Mouse (Mus musculus) embryonic fibroblast, embryonic 13.5 days (primary cell): ENCODE measurements around the gene Lcmt1. TPM values are rescaled to one million over a fixed set of nuclear protein-coding genes. Genes with fewer than 3 reads are reported as not detected.

Experiments used
- H3K27ac ChIP-seq: 2 replicates; pipeline ENCODE4 v1.5.1; 2012; ENCODE audit warnings: low read length, control low read depth, inconsistent platforms; ENCODE audit not compliant: insufficient read depth
- H3K4me1 ChIP-seq: 2 replicates; pipeline ENCODE4 v1.6.1; 2011; ENCODE audit warnings: low read length; ENCODE audit not compliant: control insufficient read depth, insufficient read depth
- H3K4me3 ChIP-seq: 2 replicates; pipeline ENCODE4 v1.5.1; 2011; ENCODE audit warnings: mild to moderate bottlenecking, control low read depth, low read length; ENCODE audit not compliant: insufficient read depth
- CTCF ChIP-seq: IDR thresholded peaks from 2 replicates; pipeline ENCODE4 v1.5.1; 2011; ENCODE audit warnings: mild to moderate bottlenecking, control low read depth, low read length, moderate library complexity, borderline replicate concordance; ENCODE audit not compliant: insufficient read depth
- POLR2A ChIP-seq: IDR thresholded peaks from 2 replicates; pipeline ENCODE4 v1.6.1; 2011; ENCODE audit warnings: low read depth, mild to moderate bottlenecking, control low read depth, low read length, moderate library complexity
- polyA plus RNA-seq: library from polyadenylated mRNA; stranded (reverse); fragments of >200 nt; gene quantifications from 2 replicates; pipeline ENCODE4 v1.2.4, GENCODE M21; 2011; ENCODE audit warnings: low read depth; ENCODE audit not compliant: missing spikeins, insufficient read length

Gene Lcmt1
- polyA plus RNA-seq, 1 experiment: 32.0 TPM

DNA sequence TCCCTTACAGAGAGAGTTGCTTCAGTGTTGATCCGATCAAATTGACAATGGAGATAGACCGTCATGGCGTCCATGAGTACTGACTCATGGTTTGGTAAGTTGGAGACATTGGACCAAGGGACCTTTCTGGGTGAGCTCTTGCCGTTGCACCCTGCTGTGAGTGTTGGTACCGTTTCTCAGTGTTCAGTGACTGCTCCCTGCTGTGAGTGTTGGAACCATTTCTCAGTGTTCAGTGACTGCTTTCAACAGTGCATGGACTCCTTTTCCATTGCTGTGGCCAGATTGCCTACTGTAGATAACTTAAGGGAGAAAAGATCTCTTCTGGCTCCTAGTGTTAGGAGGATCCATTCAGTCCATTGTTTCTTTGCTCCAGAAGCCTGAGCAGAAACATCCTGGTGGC, 27.3 kb downstream of the Lcmt1 start:
- TF ChIP-seq POLR2A: no peak
- TF ChIP-seq CTCF: no peak
- Histone ChIP-seq H3K27ac (no peak overlapping the region), H3K4me1 (no peaks in the 10 kb centered on the region), H3K4me3 (no peak overlapping the region)

DNA sequence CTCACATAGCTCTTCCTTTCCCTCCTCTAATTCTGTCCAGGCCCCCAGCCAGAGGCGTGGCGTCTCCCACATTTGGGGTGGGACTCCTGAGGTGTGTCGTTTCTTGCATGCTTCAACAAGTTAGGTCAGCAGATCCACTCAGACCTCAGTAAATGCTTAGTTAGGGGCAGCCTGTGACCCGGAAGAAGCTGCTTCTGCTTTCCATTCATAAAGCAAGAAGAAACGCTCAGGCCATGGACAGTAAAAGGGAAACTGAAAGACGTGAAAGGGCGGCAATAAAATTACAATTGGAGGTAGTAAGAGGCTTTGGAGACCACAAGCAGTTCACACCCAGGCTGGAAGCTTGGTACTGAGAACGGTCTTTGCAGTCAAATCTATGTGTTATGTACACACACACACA, 27.8 kb downstream of the Lcmt1 start:
- Histone ChIP-seq H3K4me1 (no peaks in the 10 kb centered on the region), H3K27ac (no peak overlapping the region)
- TF ChIP-seq POLR2A: no peak
- TF ChIP-seq CTCF: no peak

DNA sequence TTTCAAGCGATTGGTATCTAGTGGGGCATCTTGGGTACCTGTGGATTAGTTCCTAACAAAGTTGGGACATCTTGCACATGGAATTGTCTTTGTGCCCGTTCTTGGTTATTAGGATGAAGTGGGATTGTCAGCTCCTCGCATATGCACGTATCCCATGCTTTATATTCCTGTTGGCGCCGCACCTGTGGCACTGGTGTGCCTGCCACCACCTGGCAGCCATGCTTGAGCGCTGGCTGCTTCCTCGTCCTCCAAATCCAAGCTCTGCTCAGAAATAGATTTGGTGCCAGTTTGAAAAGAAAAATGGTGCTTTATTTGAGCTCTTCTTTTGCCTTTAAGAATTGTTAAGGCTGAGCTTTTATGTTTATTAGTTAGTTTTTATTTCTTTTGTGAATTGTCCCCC, 28.3 kb downstream of the Lcmt1 start:
- H3K4me3 ChIP-seq: no peak overlapping the region
- TF ChIP-seq CTCF: no peak
- TF ChIP-seq POLR2A: no peak
- no peaks in the 10 kb centered on the region for H3K4me1 ChIP-seq
- no peak overlapping the region for H3K27ac ChIP-seq

More for the DNA sequence above, 27.8 kb downstream of the Lcmt1 start:
- no peak overlapping the region for H3K4me3 ChIP-seq

DNA sequence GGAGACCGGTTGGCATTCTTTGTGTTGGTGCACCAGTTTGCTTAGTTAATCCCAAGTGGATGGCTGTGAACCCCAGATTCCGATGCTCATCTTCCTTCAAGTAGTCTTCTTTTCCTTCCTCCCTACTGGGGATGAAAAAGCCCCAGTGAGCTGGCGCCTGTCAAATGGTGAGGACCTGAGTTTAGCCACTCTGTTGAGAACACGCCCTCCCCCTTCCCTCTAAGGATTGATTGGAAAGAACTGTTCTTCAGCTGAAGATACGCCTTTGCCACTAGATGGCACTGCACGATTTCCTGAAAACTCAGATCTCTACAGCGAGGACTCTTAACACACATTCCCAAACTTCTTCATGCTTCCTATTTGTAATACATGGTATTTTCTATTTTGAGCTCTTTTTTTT, 29.2 kb downstream of the Lcmt1 start:
- TF ChIP-seq POLR2A: no peak
- 0 out of 2 replicates have a peak, but pooled peaks have one; percentile 15 for TF ChIP-seq CTCF
- Histone ChIP-seq H3K27ac (no peak overlapping the region), H3K4me3 (no peak overlapping the region), H3K4me1 (no peaks in the 10 kb centered on the region)

DNA sequence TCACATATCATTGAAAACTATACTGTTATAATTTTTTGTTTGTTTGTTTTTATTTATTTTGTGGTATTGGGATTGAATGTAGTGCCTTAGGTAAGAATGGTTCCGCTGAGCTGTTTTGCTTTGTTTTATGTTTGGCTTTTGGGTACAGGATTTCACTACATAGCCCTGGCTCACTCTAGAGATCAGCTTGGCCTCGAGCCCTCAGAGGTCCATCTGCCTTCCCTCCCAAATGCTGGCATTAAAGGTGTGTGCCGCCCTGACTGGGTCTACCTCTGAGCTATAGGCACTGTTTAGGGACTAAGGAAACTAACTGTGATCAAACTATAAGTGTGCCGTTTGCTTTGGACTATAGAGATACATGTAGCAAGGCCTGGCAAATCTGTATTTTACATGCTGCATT, 29.7 kb downstream of the Lcmt1 start:
- Histone ChIP-seq H3K27ac (no peak overlapping the region), H3K4me3 (no peak overlapping the region), H3K4me1 (no peaks in the 10 kb centered on the region)
- TF ChIP-seq POLR2A (no peak), CTCF (no peak)

DNA sequence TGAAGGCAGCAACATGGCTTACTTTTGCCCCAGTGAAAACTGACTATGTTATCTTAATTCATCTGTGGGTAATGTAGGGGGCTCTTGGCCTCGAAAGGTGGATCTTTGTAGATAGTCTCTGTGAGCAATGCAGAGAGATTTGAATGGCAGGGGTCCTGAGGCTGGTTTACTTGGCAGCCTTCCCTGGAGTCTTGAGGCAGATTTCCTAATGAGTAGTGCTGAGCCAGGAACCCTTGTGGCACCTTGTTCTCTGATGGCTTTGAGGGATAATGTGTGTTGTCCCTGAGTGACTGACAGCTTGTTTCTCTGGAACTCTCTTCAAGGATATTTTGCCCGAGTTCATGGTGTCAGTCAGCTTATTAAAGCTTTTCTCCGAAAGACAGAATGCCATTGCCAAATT, 31.5 kb downstream of the Lcmt1 start:
- no peak for TF ChIP-seq POLR2A
- TF ChIP-seq CTCF: no peak

DNA sequence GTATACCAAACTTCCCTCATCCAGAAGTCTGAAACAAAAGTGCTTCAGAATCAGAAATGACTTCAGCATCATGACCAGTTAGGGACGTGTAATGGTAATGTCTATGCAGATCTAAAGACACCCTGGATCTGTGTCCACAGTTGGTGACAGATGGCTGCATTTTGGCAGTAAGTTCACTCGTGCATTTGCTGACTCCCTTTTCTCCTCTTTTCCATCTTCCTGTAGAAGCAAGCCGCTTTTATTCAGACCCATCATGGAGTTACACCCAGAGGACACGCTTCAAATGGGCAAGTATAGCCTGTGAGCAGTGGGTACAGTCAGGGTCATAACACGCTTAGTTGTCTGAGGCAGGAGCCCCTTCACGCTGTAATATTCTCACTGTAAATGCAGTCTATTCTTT, 34.6 kb downstream of the Lcmt1 start:
- no peak overlapping the region for H3K27ac ChIP-seq
- TF ChIP-seq POLR2A (no peak), CTCF (no peak)
- no peak overlapping the region for H3K4me3 ChIP-seq
- peaks cover 13% of the 10 kb centered on the region for H3K4me1 ChIP-seq

More for the DNA sequence above, 31.5 kb downstream of the Lcmt1 start:
- H3K4me1 ChIP-seq: peaks cover 10% of the 10 kb centered on the region
- no peak overlapping the region for H3K4me3 ChIP-seq
- H3K27ac ChIP-seq: no peak overlapping the region

DNA sequence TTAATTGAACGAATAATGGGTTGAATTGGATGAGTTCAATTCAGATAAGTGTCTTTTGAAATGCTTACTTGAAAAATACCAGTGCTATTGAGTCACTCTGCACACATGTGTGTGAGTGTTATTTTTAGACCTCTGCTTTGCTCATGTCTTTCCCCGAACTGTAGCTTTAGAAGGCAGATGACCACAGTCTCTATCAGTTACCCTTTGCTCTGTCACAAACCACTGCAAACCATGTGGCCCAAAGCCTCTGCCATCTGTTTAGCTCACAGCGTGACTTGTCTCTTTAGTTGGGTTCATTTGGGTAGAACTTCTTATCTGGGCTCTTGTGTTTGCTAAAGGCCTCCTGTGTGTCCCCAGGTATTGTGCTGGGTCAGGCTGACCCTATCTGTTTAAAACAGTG, 36.0 kb downstream of the Lcmt1 start:
- TF ChIP-seq POLR2A (no peak), CTCF (no peak)
- Histone ChIP-seq H3K4me3 (no peak overlapping the region), H3K27ac (peak overlapping the region; percentile 78; the same call in 1 of the 2 replicates), H3K4me1 (peaks cover 13% of the 10 kb centered on the region)

DNA sequence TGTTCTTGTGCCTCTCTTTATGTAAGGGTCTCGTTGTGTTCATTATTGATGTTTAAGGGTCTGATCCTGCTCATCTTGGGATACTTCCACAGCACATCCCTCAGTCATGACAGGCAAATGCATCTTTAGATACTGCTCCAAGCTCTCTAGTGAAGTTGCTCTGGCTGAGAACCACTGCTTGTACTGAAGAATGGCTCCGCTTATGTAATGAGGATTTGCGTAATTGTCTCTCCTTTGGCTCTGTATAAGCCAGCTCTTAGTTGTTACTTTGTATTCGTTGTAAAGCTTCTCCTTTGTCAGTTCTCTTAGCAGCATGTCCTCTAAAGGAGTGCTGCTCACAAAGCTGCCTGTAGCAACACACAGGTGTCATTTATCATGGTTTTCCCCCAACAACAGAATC, 37.4 kb downstream of the Lcmt1 start:
- H3K27ac ChIP-seq: no peak overlapping the region
- H3K4me1 ChIP-seq: peaks cover 18% of the 10 kb centered on the region
- TF ChIP-seq POLR2A (no peak), CTCF (no peak)
- no peak overlapping the region for H3K4me3 ChIP-seq

DNA sequence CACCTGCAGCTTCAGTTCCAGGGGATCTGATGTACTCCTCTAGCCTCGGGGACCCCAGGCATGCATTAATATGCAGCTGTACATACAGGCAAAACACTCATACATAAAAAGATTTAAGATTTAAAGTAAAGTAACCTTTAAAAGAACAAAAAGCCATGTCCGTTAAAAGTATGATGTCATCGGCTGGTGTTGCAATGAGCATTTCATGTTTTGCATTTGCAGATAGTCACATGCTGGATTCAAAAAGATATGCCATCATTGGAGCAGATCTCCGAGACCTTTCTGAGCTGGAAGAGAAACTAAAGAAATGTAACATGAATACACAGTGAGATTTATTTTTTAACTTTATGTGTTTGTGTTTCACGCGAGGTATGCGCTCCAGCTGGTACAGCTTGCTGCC, 40.9 kb downstream of the Lcmt1 start:
- TF ChIP-seq CTCF (no peak), POLR2A (no peak)
- Histone ChIP-seq H3K4me3 (no peak overlapping the region), H3K4me1 (peaks cover 13% of the 10 kb centered on the region), H3K27ac (peak overlapping the region; percentile 12; the same call in 1 of the 2 replicates)

DNA sequence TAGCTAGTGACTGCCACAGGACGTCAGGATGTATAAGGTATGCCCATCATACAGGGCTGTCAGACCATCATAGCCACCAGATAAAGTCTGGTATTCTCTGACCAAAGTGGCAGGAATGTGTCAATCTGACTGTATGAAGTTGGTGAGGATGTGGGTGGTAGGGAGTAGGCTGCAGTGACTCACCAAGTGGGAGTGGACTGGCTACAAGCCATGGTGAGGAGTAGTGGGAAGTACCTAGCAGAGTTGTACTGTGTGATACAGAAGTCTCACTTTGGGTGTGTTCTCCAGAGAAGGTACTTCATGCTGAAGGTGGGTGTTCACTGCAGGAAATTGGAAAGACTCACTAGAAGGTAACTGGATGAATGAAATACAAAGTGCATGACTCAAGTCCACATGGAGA, 41.5 kb downstream of the Lcmt1 start:
- Histone ChIP-seq H3K4me1 (peaks cover 9% of the 10 kb centered on the region), H3K4me3 (no peak overlapping the region), H3K27ac (peak overlapping the region; percentile 12; the same call in 1 of the 2 replicates)
- no peak for TF ChIP-seq CTCF
- no peak for TF ChIP-seq POLR2A
